Mouse (Mus musculus) forebrain, embryonic 11.5 days (tissue): ENCODE data around the gene Eif5a. TPM values are rescaled to one million over a fixed set of nuclear protein-coding genes. Genes with fewer than 3 reads are reported as not detected.

Source experiments
- ATAC-seq: fragments of 200-750 bp; cut with Nextera tagmentation; replicated peaks from 2 replicates; pipeline ENCODE4 v1.8.0; 2017; ENCODE audit warnings: moderate TSS enrichment; ENCODE audit not compliant: low FRiP score
- DNase-seq: peaks from one replicate; pipeline ENCODE4 v3.0.0-alpha.2; 2017; ENCODE audit warnings: low spot score
- H3K27ac ChIP-seq: fragments of 300-500 bp; sonication (generic); 2 replicates; pipeline ENCODE4 v1.5.1; 2014; ENCODE audit warnings: low read depth, low read length
- H3K27me3 ChIP-seq: fragments of 300-500 bp; sonication (generic); 2 replicates; pipeline ENCODE4 v1.6.1; 2014; ENCODE audit warnings: mild to moderate bottlenecking, low read length, mixed read lengths; ENCODE audit not compliant: control insufficient read depth, insufficient read depth
- H3K36me3 ChIP-seq: fragments of 300-500 bp; sonication (generic); 2 replicates; pipeline ENCODE4 v1.6.1; 2014; ENCODE audit warnings: mild to moderate bottlenecking, low read length, moderate library complexity, mixed read lengths; ENCODE audit not compliant: control insufficient read depth, insufficient read depth
- H3K4me1 ChIP-seq: fragments of 300-500 bp; sonication (generic); replicated peaks from 2 replicates; pipeline ENCODE4 v1.6.1; 2014; ENCODE audit warnings: low read length, mixed read lengths; ENCODE audit not compliant: control insufficient read depth, insufficient read depth
- H3K4me2 ChIP-seq: fragments of 300-500 bp; sonication (generic); 2 replicates; pipeline ENCODE4 v1.6.1; 2014; ENCODE audit warnings: low read depth, mild to moderate bottlenecking, low read length, moderate library complexity, mixed read lengths; ENCODE audit not compliant: severe bottlenecking
- H3K4me3 ChIP-seq: fragments of 300-500 bp; sonication (generic); 2 replicates; pipeline ENCODE4 v1.5.1; 2014; ENCODE audit warnings: low read depth, low read length
- H3K9ac ChIP-seq: fragments of 300-500 bp; sonication (generic); 2 replicates; pipeline ENCODE4 v1.6.1; 2014; ENCODE audit warnings: low read length
- H3K9me3 ChIP-seq: fragments of 300-500 bp; sonication (generic); 2 replicates; pipeline ENCODE4 v1.6.1; 2016; ENCODE audit warnings: low read length, mixed read lengths; ENCODE audit not compliant: control insufficient read depth
- WGBS: fragments of 180-500 bp; shearing (Covaris S2); extraction: QIAGEN DNeasy Blood & Tissue Kit; methylation state at CpG from one replicate; pipeline ENCODE4 v1.1.7; 2014; 5-methylcytosine and 5-hydroxymethylcytosine counted together
- polyA plus RNA-seq: library from polyadenylated mRNA; unstranded; fragments of >200 nt; fragmentation: Nextera tagmentation; extraction: Ambion mirVana; gene quantifications from 2 replicates; pipeline ENCODE4 v1.2.1, GENCODE M21; 2014

Gene Eif5a
- polyA plus RNA-seq, 1 experiment from 2014 or later = 2,045 TPM

- H3K27ac ChIP-seq = peak overlapping the region; percentile 86
- WGBS = under 1% methylated on average over 14 of the region's 14 CpGs
- peak overlapping the region; percentile 71 for H3K4me2 ChIP-seq
- DNase-seq (peak; percentile 94), ATAC-seq (peak; percentile 68)
- no peaks in the 10 kb centered on the region for H3K9me3 ChIP-seq
- H3K9ac ChIP-seq = peak overlapping the region; percentile 80
- H3K36me3 ChIP-seq = no peaks in the 10 kb centered on the region
- H3K4me3 ChIP-seq = peak overlapping the region; percentile 50
- H3K27me3 ChIP-seq = no peaks in the 10 kb centered on the region
- H3K4me1 ChIP-seq = peaks cover 11% of the 10 kb centered on the region; the same call in 1 of the 2 replicates
Measured at GRCm38 (mm10) chr11:69948763-69949150, 27.0 kb upstream of the Eif5a start.

- ATAC-seq = peak; percentile 96
- WGBS = under 1% methylated on average over 34 of the region's 34 CpGs
Measured at GRCm38 (mm10) chr11:69948066-69948762, 26.5 kb upstream of the Eif5a start, which contains the start of gene Slc2a4. Gene Slc2a4 (minus strand): TSS chr11:69948188.

GRCm38 (mm10) chr11:69947337-69948065 lies 25.7 kb upstream of the Eif5a start:
- Histone ChIP-seq H3K4me2 (peak overlapping the region; percentile 71), H3K9me3 (no peaks in the 10 kb centered on the region), H3K36me3 (no peaks in the 10 kb centered on the region), H3K4me3 (peak overlapping the region; percentile 50), H3K27me3 (no peaks in the 10 kb centered on the region), H3K27ac (peak overlapping the region; percentile 41), H3K4me1 (peaks cover 11% of the 10 kb centered on the region; the same call in 1 of the 2 replicates), H3K9ac (peak overlapping the region; percentile 80)
- DNase-seq = peak; percentile 80
- ATAC-seq = peak; percentile 22
- 2% methylated on average over 29 of the region's 29 CpGs for WGBS

More at GRCm38 (mm10) chr11:69948066-69948762, 26.5 kb upstream of the Eif5a start, which contains the start of gene Slc2a4:
- H3K27ac ChIP-seq = peak within 1 kb of the TSS; percentile 86
- DNase-seq = peak; percentile 99
- peak within 1 kb of the TSS; percentile 71 for H3K4me2 ChIP-seq
- H3K36me3 ChIP-seq = no peaks in the 10 kb centered on the region
- peaks cover 11% of the 10 kb centered on the region; the same call in 1 of the 2 replicates for H3K4me1 ChIP-seq
- peak within 1 kb of the TSS; percentile 50 for H3K4me3 ChIP-seq
- H3K9me3 ChIP-seq = no peaks in the 10 kb centered on the region
- no peaks in the 10 kb centered on the region for H3K27me3 ChIP-seq
- H3K9ac ChIP-seq = peak within 1 kb of the TSS; percentile 80

GRCm38 (mm10) chr11:69945997-69946891 lies 24.5 kb upstream of the Eif5a start:
- H3K4me3 ChIP-seq = peak overlapping the region; percentile 50; the same call in 1 of the 2 replicates
- peak overlapping the region; percentile 71; the same call in 1 of the 2 replicates for H3K4me2 ChIP-seq

GRCm38 (mm10) chr11:69945216-69945615 lies 23.5 kb upstream of the Eif5a start:
- DNase-seq = no peak
- Histone ChIP-seq H3K4me2 (no peak overlapping the region), H3K27ac (no peak overlapping the region), H3K4me3 (no peak overlapping the region), H3K4me1 (peaks cover 11% of the 10 kb centered on the region; the same call in 1 of the 2 replicates), H3K9me3 (no peaks in the 10 kb centered on the region), H3K36me3 (no peaks in the 10 kb centered on the region), H3K9ac (no peak overlapping the region), H3K27me3 (no peaks in the 10 kb centered on the region)
- no peak for ATAC-seq
- 79% methylated on average over 13 of the region's 13 CpGs for WGBS

More at GRCm38 (mm10) chr11:69945997-69946891, 24.5 kb upstream of the Eif5a start:
- peaks cover 11% of the 10 kb centered on the region; the same call in 1 of the 2 replicates for H3K4me1 ChIP-seq
- DNase-seq = no peak
- no peaks in the 10 kb centered on the region for H3K27me3 ChIP-seq
- H3K27ac ChIP-seq = no peak overlapping the region
- H3K36me3 ChIP-seq = no peaks in the 10 kb centered on the region
- 89% methylated on average over 18 of the region's 18 CpGs for WGBS
- no peak overlapping the region for H3K9ac ChIP-seq
- no peak for ATAC-seq
- no peaks in the 10 kb centered on the region for H3K9me3 ChIP-seq

- Histone ChIP-seq H3K4me1 (peaks cover 8% of the 10 kb centered on the region), H3K4me3 (no peak overlapping the region), H3K27me3 (peaks cover 22% of the 10 kb centered on the region), H3K27ac (no peak overlapping the region), H3K9me3 (no peaks in the 10 kb centered on the region), H3K4me2 (no peak overlapping the region), H3K36me3 (no peaks in the 10 kb centered on the region), H3K9ac (no peak overlapping the region)
- 85% methylated on average over 4 of the region's 4 CpGs for WGBS
- DNase-seq (no peak), ATAC-seq (no peak)
Measured at GRCm38 (mm10) chr11:69940962-69941361, 19.2 kb upstream of the Eif5a start.

- no peak overlapping the region for H3K27ac ChIP-seq
- 91% methylated on average over 17 of the region's 17 CpGs for WGBS
- H3K4me2 ChIP-seq = no peak overlapping the region
- peaks cover 28% of the 10 kb centered on the region for H3K27me3 ChIP-seq
- no peaks in the 10 kb centered on the region for H3K36me3 ChIP-seq
- no peak overlapping the region for H3K9ac ChIP-seq
- no peak for ATAC-seq
- H3K9me3 ChIP-seq = no peaks in the 10 kb centered on the region
- H3K4me1 ChIP-seq = peaks cover 10% of the 10 kb centered on the region
- DNase-seq = no peak
- no peak overlapping the region for H3K4me3 ChIP-seq
Measured at GRCm38 (mm10) chr11:69939731-69940130, 18.0 kb upstream of the Eif5a start.

GRCm38 (mm10) chr11:69939181-69939580 lies 17.4 kb upstream of the Eif5a start:
- 60% methylated on average over 5 of the region's 5 CpGs for WGBS
- Histone ChIP-seq H3K27me3 (peaks cover 30% of the 10 kb centered on the region), H3K4me3 (no peak overlapping the region)

More at GRCm38 (mm10) chr11:69939181-69939580, 17.4 kb upstream of the Eif5a start:
- H3K4me2 ChIP-seq = no peak overlapping the region
- ATAC-seq (no peak), DNase-seq (no peak)
- H3K4me1 ChIP-seq = peaks cover 12% of the 10 kb centered on the region
- H3K9ac ChIP-seq = no peak overlapping the region
- H3K36me3 ChIP-seq = no peaks in the 10 kb centered on the region
- no peak overlapping the region for H3K27ac ChIP-seq
- no peaks in the 10 kb centered on the region for H3K9me3 ChIP-seq
